Mouse (Mus musculus) thymus, postnatal 0 days (tissue): Measurements from ENCODE around the gene Daglb. TPM values are rescaled to one million over a fixed set of nuclear protein-coding genes. Genes with fewer than 3 reads are reported as not detected.

Source experiments
- DNase-seq: peaks from one replicate; pipeline ENCODE4 v3.0.0-alpha.2; 2015; ENCODE audit warnings: low spot score
- polyA plus RNA-seq: library from polyadenylated mRNA; unstranded; fragments of >200 nt; fragmentation: Nextera tagmentation; extraction: Ambion mirVana; gene quantifications from 2 replicates; pipeline ENCODE4 v1.2.1, GENCODE M21; 2015

Daglb gene
- 4.5 and 4.7 TPM in 2 replicates for polyA plus RNA-seq

- DNase-seq = peak; percentile 91
These were observed at the start of gene Daglb for GRCm38 (mm10) chr5:143464100-143464756. Daglb (plus strand) TSS chr5:143464584.

- no peak for DNase-seq
These were observed 42.9 kb upstream of the Daglb start for GRCm38 (mm10) chr5:143421484-143421883.

- DNase-seq = no peak
These were observed 41.4 kb upstream of the Daglb start for GRCm38 (mm10) chr5:143422990-143423389.

- DNase-seq = peak; percentile 65
These were observed 40.4 kb upstream of the Daglb start for GRCm38 (mm10) chr5:143423899-143424519.

GRCm38 (mm10) chr5:143434421-143434820 is 30.0 kb upstream of the Daglb start:
- DNase-seq = peak; percentile 68

GRCm38 (mm10) chr5:143441298-143441697 is 23.1 kb upstream of the Daglb start:
- DNase-seq = no peak

GRCm38 (mm10) chr5:143441753-143442152 is 22.6 kb upstream of the Daglb start:
- no peak for DNase-seq

- no peak for DNase-seq
These were observed 713 bp upstream of the Daglb start for GRCm38 (mm10) chr5:143463671-143464070.

GRCm38 (mm10) chr5:143464757-143465118 is 354 bp downstream of the Daglb start:
- DNase-seq = no peak

GRCm38 (mm10) chr5:143465156-143466085 is 1.0 kb downstream of the Daglb start:
- no peak for DNase-seq

GRCm38 (mm10) chr5:143466891-143467669 is 2.7 kb downstream of the Daglb start:
- no peak for DNase-seq

- DNase-seq = no peak
These were observed 3.5 kb downstream of the Daglb start for GRCm38 (mm10) chr5:143467931-143468330.

GRCm38 (mm10) chr5:143469628-143470027 is 5.2 kb downstream of the Daglb start:
- DNase-seq = no peak

GRCm38 (mm10) chr5:143470421-143471164 is 6.2 kb downstream of the Daglb start:
- no peak for DNase-seq

GRCm38 (mm10) chr5:143471165-143471546 is 6.8 kb downstream of the Daglb start:
- DNase-seq = no peak

- no peak for DNase-seq
These were observed 7.7 kb downstream of the Daglb start for GRCm38 (mm10) chr5:143471953-143472618.

- no peak for DNase-seq
These were observed 10.9 kb downstream of the Daglb start for GRCm38 (mm10) chr5:143475153-143475844.

- no peak for DNase-seq
These were observed 11.6 kb downstream of the Daglb start for GRCm38 (mm10) chr5:143476013-143476412.

GRCm38 (mm10) chr5:143477901-143478300 is 13.5 kb downstream of the Daglb start:
- no peak for DNase-seq
